Mouse (Mus musculus) limb, embryonic 14.5 days (tissue): ENCODE results near the gene Matn3. TPM values are rescaled to one million over a fixed set of nuclear protein-coding genes. Genes with fewer than 3 reads are reported as not detected.

Source experiments
- ATAC-seq: fragments of 200-750 bp; cut with Nextera tagmentation; 2 replicates; pipeline ENCODE4 v1.8.0; 2017; ENCODE audit warnings: low read depth, moderate number of reproducible peaks, moderate TSS enrichment; ENCODE audit not compliant: low FRiP score
- DNase-seq: peaks from one replicate; pipeline ENCODE4 v3.0.0-alpha.2; 2015; ENCODE audit warnings: low spot score
- H3K27ac ChIP-seq: fragments of 300-500 bp; sonication (generic); replicated peaks from 2 replicates; pipeline ENCODE4 v1.5.1; 2014; ENCODE audit warnings: low read depth, mild to moderate bottlenecking, low read length, moderate library complexity, mixed read lengths
- H3K27me3 ChIP-seq: fragments of 300-500 bp; sonication (generic); 2 replicates; pipeline ENCODE4 v1.6.1; 2014; ENCODE audit warnings: low read length, mixed read lengths; ENCODE audit not compliant: control insufficient read depth, insufficient read depth
- H3K36me3 ChIP-seq: fragments of 300-500 bp; sonication (generic); 2 replicates; pipeline ENCODE4 v1.6.1; 2014; ENCODE audit warnings: mild to moderate bottlenecking, low read length, moderate library complexity, mixed read lengths; ENCODE audit not compliant: control insufficient read depth, insufficient read depth
- H3K4me1 ChIP-seq: fragments of 300-500 bp; sonication (generic); 2 replicates; pipeline ENCODE4 v1.6.1; 2014; ENCODE audit warnings: antibody characterized with exemption, low read length, mixed read lengths; ENCODE audit not compliant: control insufficient read depth, insufficient read depth
- H3K4me2 ChIP-seq: fragments of 300-500 bp; sonication (generic); replicated peaks from 2 replicates; pipeline ENCODE4 v1.6.1; 2014; ENCODE audit warnings: low read depth, mild to moderate bottlenecking, low read length, moderate library complexity; ENCODE audit not compliant: severe bottlenecking
- H3K4me3 ChIP-seq: fragments of 300-500 bp; sonication (generic); replicated peaks from 2 replicates; pipeline ENCODE4 v1.5.1; 2014; ENCODE audit warnings: low read length
- H3K9ac ChIP-seq: fragments of 300-500 bp; sonication (generic); 2 replicates; pipeline ENCODE4 v1.6.1; 2014; ENCODE audit warnings: mild to moderate bottlenecking, low read depth, low read length, moderate library complexity; ENCODE audit not compliant: severe bottlenecking
- H3K9me3 ChIP-seq: fragments of 300-500 bp; sonication (generic); 2 replicates; pipeline ENCODE4 v1.6.1; 2016; ENCODE audit warnings: low read length; ENCODE audit not compliant: control insufficient read depth
- POLR2A ChIP-seq: fragments of 200-500 bp; IDR thresholded peaks from 2 replicates; pipeline ENCODE4 v1.8.0; 2012; ENCODE audit warnings: inconsistent platforms, mild to moderate bottlenecking, moderate library complexity, borderline replicate concordance; ENCODE audit not compliant: insufficient read depth, insufficient read length; ENCODE audit errors: extremely low read depth
- WGBS: fragments of 180-500 bp; shearing (Covaris S2); extraction: QIAGEN DNeasy Blood & Tissue Kit; methylation state at CpG from one replicate; pipeline ENCODE4 v1.1.7; 2014; 5-methylcytosine and 5-hydroxymethylcytosine counted together
- polyA plus RNA-seq, 2 experiments: library from polyadenylated mRNA; depleted of rRNA in 1 of 2; stranded (reverse) in 1 of 2; unstranded in 1 of 2; fragments of >200 nt; fragmentation: Nextera tagmentation in 1 of 2; extraction: Ambion mirVana in 1 of 2; gene quantifications; 2 replicates each; pipeline versions ENCODE4 v1.2.1 to v1.2.3; 2012 to 2014

Matn3 gene
- polyA plus RNA-seq, 2 experiments: 34.3 to 75.9 TPM

- Histone ChIP-seq H3K27ac (no peak overlapping the region), H3K4me2 (no peak overlapping the region), H3K9me3 (no peaks in the 10 kb centered on the region), H3K4me1 (peaks cover 24% of the 10 kb centered on the region), H3K36me3 (peaks cover 6% of the 10 kb centered on the region; the same call in 1 of the 2 replicates), H3K9ac (no peak overlapping the region), H3K27me3 (no peaks in the 10 kb centered on the region), H3K4me3 (no peak overlapping the region)
- DNase-seq (no peak), ATAC-seq (no peak)
- no peak for TF ChIP-seq POLR2A
- 94% methylated on average over 3 of the region's 3 CpGs for WGBS
These were observed 28.5 kb upstream of the Matn3 start for GRCm38 (mm10) chr12:8919231-8919630.

- no peak for TF ChIP-seq POLR2A
- peak overlapping the region; percentile 79 for H3K9ac ChIP-seq
- H3K27ac ChIP-seq: peak overlapping the region; percentile 99
- H3K9me3 ChIP-seq: no peaks in the 10 kb centered on the region
- peak overlapping the region; percentile 57 for H3K4me3 ChIP-seq
- H3K4me1 ChIP-seq: peaks cover 29% of the 10 kb centered on the region
- WGBS: 5% methylated on average over 1 of the region's 1 CpGs
- peaks cover 16% of the 10 kb centered on the region; the same call in 1 of the 2 replicates for H3K36me3 ChIP-seq
- ATAC-seq (no peak), DNase-seq (no peak)
- peak overlapping the region; percentile 41 for H3K4me2 ChIP-seq
- H3K27me3 ChIP-seq: no peaks in the 10 kb centered on the region
These were observed 26.7 kb upstream of the Matn3 start for GRCm38 (mm10) chr12:8920996-8921393.

GRCm38 (mm10) chr12:8921394-8922368, 26.0 kb upstream of the Matn3 start, which contains the start of gene Laptm4a:
Gene Laptm4a, plus strand, starts transcription at chr12:8921664.
- H3K4me3 ChIP-seq: peak within 1 kb of the TSS; percentile 57
- peak; percentile 91; the same call in 1 of the 2 replicates for TF ChIP-seq POLR2A
- H3K4me2 ChIP-seq: peak within 1 kb of the TSS; percentile 89
- H3K27me3 ChIP-seq: no peaks in the 10 kb centered on the region
- H3K9me3 ChIP-seq: no peaks in the 10 kb centered on the region
- peak within 1 kb of the TSS; percentile 79 for H3K9ac ChIP-seq
- H3K27ac ChIP-seq: peak within 1 kb of the TSS; percentile 99
- peak; percentile 99 for DNase-seq
- under 1% methylated on average over 67 of the region's 73 CpGs for WGBS
- ATAC-seq: peak; percentile 98
- peaks cover 18% of the 10 kb centered on the region; the same call in 1 of the 2 replicates for H3K36me3 ChIP-seq
- H3K4me1 ChIP-seq: peaks cover 24% of the 10 kb centered on the region

GRCm38 (mm10) chr12:8922369-8923124, 25.2 kb upstream of the Matn3 start:
- Histone ChIP-seq H3K4me2 (peak overlapping the region; percentile 89), H3K4me1 (peaks cover 28% of the 10 kb centered on the region), H3K27ac (peak overlapping the region; percentile 99), H3K27me3 (no peaks in the 10 kb centered on the region), H3K9me3 (no peaks in the 10 kb centered on the region), H3K9ac (peak overlapping the region; percentile 79), H3K4me3 (peak overlapping the region; percentile 57), H3K36me3 (peaks cover 18% of the 10 kb centered on the region; the same call in 1 of the 2 replicates)
- no peak for DNase-seq
- WGBS: 3% methylated on average over 29 of the region's 30 CpGs
- no peak for TF ChIP-seq POLR2A
- ATAC-seq: no peak

GRCm38 (mm10) chr12:8923125-8923410, 24.7 kb upstream of the Matn3 start:
- Histone ChIP-seq H3K27ac (peak overlapping the region; percentile 9; the same call in 1 of the 2 replicates), H3K9ac (peak overlapping the region; percentile 79), H3K27me3 (no peaks in the 10 kb centered on the region), H3K4me3 (peak overlapping the region; percentile 57), H3K4me2 (peak overlapping the region; percentile 89), H3K9me3 (no peaks in the 10 kb centered on the region), H3K36me3 (peaks cover 18% of the 10 kb centered on the region; the same call in 1 of the 2 replicates), H3K4me1 (peaks cover 28% of the 10 kb centered on the region)
- 16% methylated on average over 5 of the region's 5 CpGs for WGBS
- no peak for TF ChIP-seq POLR2A
- ATAC-seq (no peak), DNase-seq (peak; percentile 78)
